Mouse (Mus musculus): ENCODE data around the gene Ppp1r2. TPM values are rescaled to one million over a fixed set of nuclear protein-coding genes. Genes with fewer than 3 reads are reported as not detected.

Gene Ppp1r2
- 33.8 and 43.7 TPM in 2 replicates for total RNA-seq (2012; rRNA removed)
- 75.4 and 84.5 TPM in 2 replicates for total RNA-seq (2014; rRNA removed)
- 62.4 and 73.0 TPM in 2 replicates for polyA plus RNA-seq (2012; ENCODE audit: insufficient read length, low read depth)

GRCm38 (mm10) chr16:31274674-31275460, at the start of gene Ppp1r2:
Gene Ppp1r2, minus strand, starts transcription at chr16:31275277.
- dilution Hi-C loops (cut with MboI; ENCODE audit: extremely low pct_ligation_motif_present, extremely low pct_unique_long_range_greater_than_20kb, low sequenced_read_pairs), result no loop called here
- H3K9ac ChIP-seq (ENCODE audit: insufficient read depth, low read depth), result peak within 1 kb of the TSS; percentile 98
- peak; percentile 82; the same call in 1 of the 2 replicates for TF ChIP-seq POLR2AphosphoS2 (IDR thresholded peaks at IDR 0.05; ENCODE audit: low read depth, low read length)
- TF ChIP-seq ZMIZ1 (IDR thresholded peaks at IDR 0.05; ENCODE audit: low read depth, low read length), result peak; percentile 95
- no peak for TF ChIP-seq E2F4 (IDR thresholded peaks at IDR 0.05; ENCODE audit: insufficient replicate concordance, low read depth, low read length)
- TF ChIP-seq USF2 (conservative IDR thresholded peaks at IDR 0.05; ENCODE audit: low read depth, low read length), result no peak
- peak; percentile 98 for TF ChIP-seq CHD2 (IDR thresholded peaks at IDR 0.05; ENCODE audit: low read length)
- peak; percentile 24; the same call in 1 of the 2 replicates for TF ChIP-seq NRF1 (IDR thresholded peaks at IDR 0.05; ENCODE audit: low read depth, low read length)
- TF ChIP-seq RAD21 (IDR thresholded peaks at IDR 0.05; ENCODE audit: low read depth, low read length), result no peak
- peak; percentile 40 for TF ChIP-seq MEF2A (IDR thresholded peaks at IDR 0.05; ENCODE audit: borderline replicate concordance, low read depth, low read length)
- no peak for TF ChIP-seq SMC3 (IDR thresholded peaks at IDR 0.05; ENCODE audit: low read depth, low read length)
- TF ChIP-seq NELFE (IDR thresholded peaks at IDR 0.05; ENCODE audit: low read depth, low read length), result peak; percentile 98
- TF ChIP-seq UBTF (IDR thresholded peaks at IDR 0.05; ENCODE audit: low read depth, low read length), result peak; percentile 93
- TF ChIP-seq MAFK (IDR thresholded peaks at IDR 0.05; ENCODE audit: insufficient replicate concordance, low read length), result no peak
- peak; percentile 47; the same call in 1 of the 2 replicates for TF ChIP-seq ELF1 (IDR thresholded peaks at IDR 0.05; ENCODE audit: low read depth, low read length)
- TF ChIP-seq PAX5 (IDR thresholded peaks at IDR 0.05; ENCODE audit: low read length), result no peak
- TF ChIP-seq CTCF (conservative IDR thresholded peaks at IDR 0.05 in 1 of 2, IDR thresholded peaks at IDR 0.05 in 1 of 2; ENCODE audit: low read depth in 2 of 2, low read length in 2 of 2), result no peak
- no peak for TF ChIP-seq GABPA (IDR thresholded peaks at IDR 0.05; ENCODE audit: insufficient replicate concordance, low read depth, low read length)
- peak; percentile 77 for TF ChIP-seq TBP (conservative IDR thresholded peaks at IDR 0.05; ENCODE audit: low read depth, low read length)
- TF ChIP-seq CHD1 (IDR thresholded peaks at IDR 0.05; ENCODE audit: low read depth, low read length), result no peak
- TF ChIP-seq ZKSCAN1 (IDR thresholded peaks at IDR 0.05; ENCODE audit: borderline replicate concordance, low read depth, low read length), result no peak
- TF ChIP-seq ETS1 (conservative IDR thresholded peaks at IDR 0.05; ENCODE audit: low read depth, low read length), result no peak
- peak; percentile 83 for TF ChIP-seq TCF12 (IDR thresholded peaks at IDR 0.05; ENCODE audit: low read depth, low read length)
- no peak for TF ChIP-seq USF1 (IDR thresholded peaks at IDR 0.05; ENCODE audit: low read depth, low read length)
- TF ChIP-seq KAT2A (IDR thresholded peaks at IDR 0.05; ENCODE audit: insufficient replicate concordance, low read length), result 0 out of 2 replicates have a peak, but pooled peaks have one; percentile 55
- no peak for TF ChIP-seq BHLHE40 (IDR thresholded peaks at IDR 0.05; ENCODE audit: low read depth, low read length)
- TF ChIP-seq POLR2A (IDR thresholded peaks at IDR 0.05; ENCODE audit: low read depth, low read length), result peak; percentile 98
- TF ChIP-seq IRF4 (IDR thresholded peaks at IDR 0.05; ENCODE audit: low read depth, low read length), result no peak
- TF ChIP-seq RCOR1 (conservative IDR thresholded peaks at IDR 0.05; ENCODE audit: low read depth, low read length), result no peak; the same call in 1 of the 2 replicates
- TF ChIP-seq JUND (conservative IDR thresholded peaks at IDR 0.05; ENCODE audit: low read depth, low read length), result no peak
- TF ChIP-seq ZC3H11A (IDR thresholded peaks at IDR 0.05; ENCODE audit: low read depth, low read length), result no peak
- no peak for TF ChIP-seq ZNF384 (IDR thresholded peaks at IDR 0.05; ENCODE audit: low read depth, low read length)
- TF ChIP-seq MAX (IDR thresholded peaks at IDR 0.05; ENCODE audit: low read length), result 0 out of 2 replicates have a peak, but pooled peaks have one; percentile 50
- TF ChIP-seq HCFC1 (IDR thresholded peaks at IDR 0.05; ENCODE audit: low read depth, low read length), result peak; percentile 41; the same call in 1 of the 2 replicates
- TF ChIP-seq EP300 (IDR thresholded peaks at IDR 0.05; ENCODE audit: low read length), result no peak
- no peak for TF ChIP-seq JUN (IDR thresholded peaks at IDR 0.05; ENCODE audit: insufficient read depth, low read depth, low read length)
- TF ChIP-seq SIN3A (IDR thresholded peaks at IDR 0.05; ENCODE audit: low read length), result peak; percentile 67; the same call in 1 of the 2 replicates
- TF ChIP-seq MAZ (IDR thresholded peaks at IDR 0.05; ENCODE audit: low read depth, low read length), result no peak
- TF ChIP-seq MXI1 (IDR thresholded peaks at IDR 0.05; ENCODE audit: low read depth, low read length), result peak; percentile 42; the same call in 1 of the 2 replicates
- TF ChIP-seq MYC (IDR thresholded peaks at IDR 0.05; ENCODE audit: low read depth, low read length), result no peak
- peaks cover 0 to 21% of the 10 kb centered on the region in 2 experiments for H3K36me3 ChIP-seq (replicated peaks in 1 of 2; ENCODE audit: control insufficient read depth in 1 of 2, insufficient read depth in 1 of 2, low read length in 1 of 2)
- DNase-seq (ENCODE audit: extremely low read depth), result peak; percentile 92
- in situ Hi-C loops (cut with MboI; ENCODE audit: low pct_ligation_motif_present, low pct_unique_long_range_greater_than_20kb, low sequenced_read_pairs), result no loop called here
- peaks cover 3 to 41% of the 10 kb centered on the region in 2 experiments for H3K4me1 ChIP-seq (ENCODE audit: control insufficient read depth in 1 of 2, insufficient read depth in 2 of 2)
- peak within 1 kb of the TSS; percentile 78 to 96 (median 78) for H3K4me3 ChIP-seq (replicated peaks in 1 of 3; ENCODE audit: low read depth in 2 of 3, low read length in 2 of 3, poor library complexity in 1 of 3)
- H3K79me2 ChIP-seq (replicated peaks; ENCODE audit: control insufficient read depth, extremely low read depth, insufficient read depth, poor library complexity, severe bottlenecking), result peaks cover 32% of the 10 kb centered on the region
- H3K9me3 ChIP-seq (replicated peaks; ENCODE audit: low read length), result no peaks in the 10 kb centered on the region
- peaks cover 4% of the 10 kb centered on the region for H3K27me3 ChIP-seq (replicated peaks)
- peak within 1 kb of the TSS; percentile 47; the same call in 1 of the 2 replicates for H3K27ac ChIP-seq (ENCODE audit: insufficient read depth, low read depth)
- peak within 1 kb of the TSS; percentile 85 for H3K4me2 ChIP-seq (ENCODE audit: insufficient read depth, low read depth, poor library complexity, severe bottlenecking)

Measured in CH12.LX (cell line).